Mouse (Mus musculus) heart, postnatal 0 days (tissue): ENCODE measurements around the gene Ankrd13b.

Experiments used
- CTCF ChIP-seq: IDR thresholded peaks from 2 replicates; pipeline ENCODE4 v1.5.1; 2016; ENCODE audit warnings: antibody characterized with exemption, control low read depth, low read depth
- EP300 ChIP-seq: IDR thresholded peaks from 2 replicates; pipeline ENCODE4 v1.6.1; 2016; ENCODE audit warnings: antibody characterized with exemption, low read depth

GRCm38 (mm10) chr11:77428446-77428845 is 61.0 kb downstream of the Ankrd13b start:
- TF ChIP-seq CTCF, result no peak
- TF ChIP-seq EP300, result no peak
